Mouse (Mus musculus) lung, embryonic 15.5 days (tissue): ENCODE data around the gene Sema6d. TPM values are rescaled to one million over a fixed set of nuclear protein-coding genes. Genes with fewer than 3 reads are reported as not detected.

Experiments
- ATAC-seq: fragments of 200-750 bp; cut with Nextera tagmentation; 2 replicates; pipeline ENCODE4 v1.8.0; 2017; ENCODE audit warnings: moderate number of reproducible peaks, borderline replicate concordance; ENCODE audit not compliant: low FRiP score, low TSS enrichment; ENCODE audit errors: extremely low read depth
- H3K27ac ChIP-seq: fragments of 300-500 bp; sonication (generic); 2 replicates; pipeline ENCODE4 v1.5.1; 2015; ENCODE audit warnings: moderate library complexity, mild to moderate bottlenecking, inconsistent platforms
- H3K27me3 ChIP-seq: fragments of 300-500 bp; sonication (generic); 2 replicates; pipeline ENCODE4 v1.6.1; 2015; ENCODE audit warnings: inconsistent platforms
- H3K36me3 ChIP-seq: fragments of 300-500 bp; sonication (generic); 2 replicates; pipeline ENCODE4 v1.6.1; 2015; ENCODE audit warnings: inconsistent platforms
- H3K4me1 ChIP-seq: fragments of 300-500 bp; sonication (generic); 2 replicates; pipeline ENCODE4 v1.6.1; 2015; ENCODE audit warnings: inconsistent platforms
- H3K4me2 ChIP-seq: fragments of 300-500 bp; sonication (generic); 2 replicates; pipeline ENCODE4 v1.6.1; 2015; ENCODE audit warnings: inconsistent platforms, mild to moderate bottlenecking, moderate library complexity
- H3K4me3 ChIP-seq: fragments of 300-500 bp; sonication (generic); 2 replicates; pipeline ENCODE4 v1.5.1; 2015; ENCODE audit warnings: mild to moderate bottlenecking, inconsistent platforms
- H3K9ac ChIP-seq: fragments of 300-500 bp; sonication (generic); 2 replicates; pipeline ENCODE4 v1.6.1; 2015; ENCODE audit warnings: inconsistent platforms
- H3K9me3 ChIP-seq: fragments of 300-500 bp; sonication (generic); 2 replicates; pipeline ENCODE4 v1.6.1; 2016; ENCODE audit warnings: inconsistent platforms
- WGBS: fragments of 180-500 bp; shearing (Covaris S2); methylation state at CpG from one replicate; pipeline ENCODE4 v1.1.7; 2015; 5-methylcytosine and 5-hydroxymethylcytosine counted together
- polyA plus RNA-seq: library from polyadenylated mRNA; unstranded; fragments of >200 nt; fragmentation: Nextera tagmentation; extraction: Ambion mirVana; gene quantifications from 2 replicates; pipeline ENCODE4 v1.2.1, GENCODE M21; 2015

Gene Sema6d
- polyA plus RNA-seq, 1 experiment from 2014 or later: 19.6 TPM

- ATAC-seq: no peak
- Histone ChIP-seq H3K27me3 (no peaks in the 10 kb centered on the region), H3K9ac (no peak overlapping the region), H3K4me3 (no peak overlapping the region), H3K27ac (no peak overlapping the region), H3K4me1 (0 out of 2 replicates have a peak, but pooled peaks cover 5% of the 10 kb centered on the region), H3K36me3 (no peaks in the 10 kb centered on the region), H3K4me2 (no peak overlapping the region), H3K9me3 (no peaks in the 10 kb centered on the region)
- WGBS: 9% methylated on average over 1 of the region's 1 CpGs
These were observed 86.5 kb downstream of the Sema6d start for GRCm38 (mm10) chr2:124176265-124176664.

GRCm38 (mm10) chr2:124176711-124177169 is 87.0 kb downstream of the Sema6d start:
- 0 out of 2 replicates have a peak, but pooled peaks cover 5% of the 10 kb centered on the region for H3K4me1 ChIP-seq
- 65% methylated on average over 4 of the region's 4 CpGs for WGBS
- H3K27me3 ChIP-seq: no peaks in the 10 kb centered on the region
- no peak for ATAC-seq
- no peak overlapping the region for H3K4me3 ChIP-seq
- no peaks in the 10 kb centered on the region for H3K9me3 ChIP-seq
- H3K9ac ChIP-seq: no peak overlapping the region
- H3K4me2 ChIP-seq: no peak overlapping the region
- no peaks in the 10 kb centered on the region for H3K36me3 ChIP-seq
- no peak overlapping the region for H3K27ac ChIP-seq

- 77% methylated on average over 2 of the region's 2 CpGs for WGBS
- no peaks in the 10 kb centered on the region for H3K9me3 ChIP-seq
- no peaks in the 10 kb centered on the region for H3K36me3 ChIP-seq
- H3K27ac ChIP-seq: no peak overlapping the region
- no peak overlapping the region for H3K4me2 ChIP-seq
- H3K27me3 ChIP-seq: no peaks in the 10 kb centered on the region
- H3K4me3 ChIP-seq: no peak overlapping the region
- H3K9ac ChIP-seq: no peak overlapping the region
- no peak for ATAC-seq
- no peaks in the 10 kb centered on the region for H3K4me1 ChIP-seq
These were observed 99.5 kb downstream of the Sema6d start for GRCm38 (mm10) chr2:124189271-124189670.

GRCm38 (mm10) chr2:124194041-124194440 is 104.3 kb downstream of the Sema6d start:
- H3K4me2 ChIP-seq: no peak overlapping the region
- H3K4me1 ChIP-seq: no peaks in the 10 kb centered on the region
- H3K27ac ChIP-seq: no peak overlapping the region
- H3K36me3 ChIP-seq: no peaks in the 10 kb centered on the region
- no peaks in the 10 kb centered on the region for H3K27me3 ChIP-seq
- ATAC-seq: no peak
- no peaks in the 10 kb centered on the region for H3K9me3 ChIP-seq
- 86% methylated on average over 5 of the region's 5 CpGs for WGBS
- no peak overlapping the region for H3K9ac ChIP-seq
- no peak overlapping the region for H3K4me3 ChIP-seq

DNA sequence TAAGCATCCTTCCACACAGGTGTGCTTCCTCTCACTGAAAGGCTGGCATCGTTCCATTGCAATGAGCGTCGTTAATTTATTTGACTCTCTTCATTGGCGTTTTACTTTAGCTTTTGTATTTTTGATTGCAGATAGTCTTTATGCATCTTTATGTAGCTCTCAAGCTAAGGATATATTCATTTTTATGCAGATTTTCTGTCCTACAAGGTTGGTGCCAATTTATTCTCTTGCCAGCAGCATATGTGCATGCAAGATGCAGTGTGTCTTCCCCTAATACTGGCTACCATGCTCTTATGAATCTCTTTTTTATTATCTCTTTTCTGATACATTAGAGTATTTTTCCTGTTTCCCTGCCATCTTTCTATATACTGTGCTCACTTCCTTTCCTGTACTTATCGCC is 111.7 kb downstream of the Sema6d start:
- Histone ChIP-seq H3K27me3 (no peaks in the 10 kb centered on the region), H3K36me3 (no peaks in the 10 kb centered on the region), H3K4me2 (no peak overlapping the region), H3K27ac (no peak overlapping the region), H3K4me1 (no peaks in the 10 kb centered on the region), H3K4me3 (no peak overlapping the region), H3K9ac (no peak overlapping the region), H3K9me3 (no peaks in the 10 kb centered on the region)
- 68% methylated on average over 5 of the region's 5 CpGs for WGBS
- ATAC-seq: no peak

DNA sequence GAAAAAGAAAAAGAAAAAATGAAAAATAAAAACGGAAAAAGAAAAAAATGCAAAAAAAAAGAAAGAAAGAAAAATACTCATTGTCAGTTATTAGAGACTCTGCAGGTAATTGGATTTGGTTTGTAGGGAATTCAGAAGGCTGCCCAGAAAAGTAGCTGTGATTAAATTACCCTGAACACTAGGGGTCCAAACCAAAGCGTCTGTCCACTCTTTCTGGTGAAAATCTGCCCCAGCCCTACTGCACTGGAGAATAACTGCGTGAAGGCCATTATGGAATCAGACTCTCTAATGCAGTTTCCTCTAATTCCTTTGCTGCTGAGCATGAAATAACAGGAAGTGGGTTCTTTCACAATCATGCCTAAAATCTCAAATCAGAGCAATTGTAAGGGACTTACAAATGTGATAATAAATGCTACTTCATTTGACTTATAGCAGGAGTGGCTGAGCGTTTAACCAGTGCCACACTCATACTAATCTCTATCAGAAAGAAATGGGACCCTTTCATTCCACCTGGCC is 112.8 kb downstream of the Sema6d start:
- Histone ChIP-seq H3K9ac (no peak overlapping the region), H3K9me3 (no peaks in the 10 kb centered on the region), H3K36me3 (no peaks in the 10 kb centered on the region), H3K4me1 (no peaks in the 10 kb centered on the region), H3K4me2 (no peak overlapping the region), H3K27ac (no peak overlapping the region), H3K4me3 (no peak overlapping the region), H3K27me3 (no peaks in the 10 kb centered on the region)
- no peak for ATAC-seq
- 39% methylated on average over 4 of the region's 4 CpGs for WGBS

DNA sequence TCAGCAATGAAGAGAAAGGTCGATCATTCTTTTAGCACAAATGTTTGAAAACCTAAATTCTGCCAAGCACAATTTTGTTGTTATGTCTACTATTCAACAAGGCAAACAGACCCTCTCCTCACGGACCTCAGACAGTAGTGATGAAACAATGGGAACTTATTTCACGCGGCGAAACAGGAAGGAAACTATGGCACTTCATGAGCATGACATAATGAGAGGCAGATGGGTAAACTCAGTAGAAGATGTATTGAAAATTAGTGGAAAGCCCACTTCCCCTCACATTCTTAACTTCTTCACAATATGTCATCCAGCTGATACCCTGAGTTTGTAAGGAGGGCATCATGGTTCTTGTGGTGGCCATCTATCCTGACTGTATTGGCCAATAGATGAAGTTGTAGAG is 116.0 kb downstream of the Sema6d start:
- no peak overlapping the region for H3K27ac ChIP-seq
- no peak overlapping the region for H3K4me3 ChIP-seq
- H3K9me3 ChIP-seq: no peaks in the 10 kb centered on the region
- no peaks in the 10 kb centered on the region for H3K27me3 ChIP-seq
- no peaks in the 10 kb centered on the region for H3K4me1 ChIP-seq
- 65% methylated on average over 5 of the region's 5 CpGs for WGBS
- no peak overlapping the region for H3K9ac ChIP-seq
- no peaks in the 10 kb centered on the region for H3K36me3 ChIP-seq
- no peak for ATAC-seq
- no peak overlapping the region for H3K4me2 ChIP-seq

GRCm38 (mm10) chr2:124208251-124208650 is 118.5 kb downstream of the Sema6d start:
- Histone ChIP-seq H3K27ac (peak overlapping the region; percentile 23), H3K4me1 (no peaks in the 10 kb centered on the region), H3K36me3 (no peaks in the 10 kb centered on the region), H3K4me2 (no peak overlapping the region), H3K27me3 (no peaks in the 10 kb centered on the region), H3K4me3 (no peak overlapping the region), H3K9me3 (no peaks in the 10 kb centered on the region), H3K9ac (no peak overlapping the region)
- WGBS: 41% methylated on average over 2 of the region's 2 CpGs
- ATAC-seq: no peak

DNA sequence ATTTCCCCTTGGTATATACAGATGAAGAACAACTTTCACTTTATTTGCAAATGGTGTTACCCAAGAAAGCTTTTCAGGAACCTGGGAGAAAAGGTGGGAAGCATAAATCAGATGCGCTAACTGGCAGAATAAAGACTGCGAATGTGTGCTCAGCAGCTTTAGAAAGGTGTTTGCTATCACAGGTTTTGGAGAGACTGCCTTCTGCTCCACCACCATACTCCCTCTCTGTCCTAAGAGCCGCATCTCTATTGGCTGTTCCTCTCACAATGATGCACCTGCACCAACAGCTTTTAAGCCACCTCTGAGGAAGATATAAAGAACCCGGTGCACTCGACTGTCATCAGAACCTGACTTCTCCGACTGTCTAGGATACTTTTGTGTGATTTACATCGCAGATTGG is 133.8 kb downstream of the Sema6d start:
- Histone ChIP-seq H3K4me1 (no peaks in the 10 kb centered on the region), H3K27ac (no peak overlapping the region), H3K36me3 (no peaks in the 10 kb centered on the region), H3K9ac (no peak overlapping the region), H3K4me3 (no peak overlapping the region), H3K4me2 (no peak overlapping the region), H3K9me3 (no peaks in the 10 kb centered on the region), H3K27me3 (no peaks in the 10 kb centered on the region)
- 73% methylated on average over 7 of the region's 7 CpGs for WGBS
- no peak for ATAC-seq

- H3K36me3 ChIP-seq: no peaks in the 10 kb centered on the region
- no peak for ATAC-seq
These were observed 134.6 kb downstream of the Sema6d start for GRCm38 (mm10) chr2:124224328-124224727.

DNA sequence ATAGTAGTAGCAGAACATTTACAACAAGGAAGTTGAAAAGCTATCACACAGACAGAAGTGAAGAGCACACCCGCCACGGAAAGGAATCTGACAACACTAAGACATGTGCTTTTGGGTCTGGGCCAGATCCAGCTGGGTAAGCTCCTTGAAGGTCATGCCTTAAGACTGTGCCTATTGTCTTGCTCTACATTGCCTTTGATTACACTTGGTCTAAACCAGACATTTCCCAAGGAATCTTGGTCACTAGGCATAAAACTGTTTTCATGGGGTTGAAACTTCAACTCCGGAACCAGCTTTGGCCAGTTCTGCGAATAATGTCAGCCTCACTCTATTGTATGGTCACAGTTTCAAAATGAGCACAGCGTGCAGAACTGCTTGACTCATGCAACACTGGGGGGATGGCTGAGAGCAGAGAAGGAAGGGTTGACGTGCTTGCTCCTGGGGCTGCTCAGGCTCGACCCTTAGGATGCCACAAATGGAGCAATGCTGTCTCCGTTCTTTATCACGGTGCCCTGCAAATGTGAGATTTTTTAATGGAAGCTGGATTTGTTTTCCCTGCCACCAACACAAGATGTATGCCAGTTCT is 145.0 kb downstream of the Sema6d start:
- H3K36me3 ChIP-seq: no peaks in the 10 kb centered on the region
- no peaks in the 10 kb centered on the region for H3K27me3 ChIP-seq
- no peaks in the 10 kb centered on the region for H3K9me3 ChIP-seq
- H3K27ac ChIP-seq: no peak overlapping the region
- no peak overlapping the region for H3K9ac ChIP-seq
- H3K4me1 ChIP-seq: no peaks in the 10 kb centered on the region
- H3K4me2 ChIP-seq: no peak overlapping the region
- peak; percentile 46; the same call in 1 of the 2 replicates for ATAC-seq
- WGBS: 60% methylated on average over 9 of the region's 9 CpGs
- H3K4me3 ChIP-seq: no peak overlapping the region

More at GRCm38 (mm10) chr2:124224328-124224727, 134.6 kb downstream of the Sema6d start:
- Histone ChIP-seq H3K9ac (no peak overlapping the region), H3K4me2 (no peak overlapping the region), H3K27me3 (no peaks in the 10 kb centered on the region), H3K27ac (no peak overlapping the region), H3K4me1 (no peaks in the 10 kb centered on the region), H3K4me3 (no peak overlapping the region), H3K9me3 (no peaks in the 10 kb centered on the region)
- WGBS: 55% methylated on average over 2 of the region's 2 CpGs

DNA sequence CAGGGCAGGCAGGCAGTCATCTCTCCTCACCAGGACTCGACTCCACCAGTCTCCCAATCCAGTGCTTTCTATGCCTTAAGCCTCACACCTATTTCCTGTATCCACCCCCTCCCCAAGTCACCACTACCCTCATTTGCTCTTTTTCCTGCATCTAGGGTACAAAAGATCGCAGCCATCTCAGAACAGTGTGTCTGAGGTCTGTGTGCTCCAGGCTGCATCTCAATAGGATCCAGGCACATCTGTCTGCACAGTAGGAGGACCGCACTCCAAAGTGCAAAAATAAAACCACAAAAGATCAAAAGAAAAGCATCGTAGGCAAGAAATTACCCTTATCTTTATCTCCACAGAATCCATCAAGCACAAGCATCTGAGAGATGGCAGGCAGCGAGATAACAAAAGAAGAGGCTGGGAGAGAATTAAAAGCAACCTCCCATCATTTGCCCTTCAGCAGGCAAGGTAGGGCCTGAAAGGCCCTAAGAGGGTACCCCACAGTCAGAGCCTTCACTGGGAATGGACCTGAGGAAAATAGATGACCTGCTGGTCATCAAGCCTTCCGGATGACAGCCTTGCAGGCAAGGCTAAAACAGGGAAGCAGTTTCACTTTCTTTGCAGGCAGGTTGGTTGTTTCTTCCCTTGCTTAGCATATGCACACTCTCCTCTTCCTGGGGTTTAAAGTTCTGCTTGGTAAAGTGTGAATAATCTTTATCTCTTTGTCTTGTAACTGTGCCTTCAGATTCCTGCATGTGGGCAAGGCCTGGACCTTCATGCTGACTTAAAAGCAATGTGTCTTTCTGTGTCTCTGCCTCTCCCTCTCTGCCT is 145.7 kb downstream of the Sema6d start:
- H3K4me2 ChIP-seq: no peak overlapping the region
- WGBS: 29% methylated on average over 6 of the region's 6 CpGs
- no peaks in the 10 kb centered on the region for H3K9me3 ChIP-seq
- H3K36me3 ChIP-seq: no peaks in the 10 kb centered on the region
- ATAC-seq: no peak
- H3K27me3 ChIP-seq: no peaks in the 10 kb centered on the region
- no peak overlapping the region for H3K27ac ChIP-seq
- H3K4me1 ChIP-seq: no peaks in the 10 kb centered on the region
- no peak overlapping the region for H3K4me3 ChIP-seq
- no peak overlapping the region for H3K9ac ChIP-seq
